Mouse (Mus musculus) adrenal gland, postnatal 14 days (tissue): ENCODE measurements at regions not wholly inside any gene's neighbourhood (a gene's known extent, or its start where the extent isn't known, plus 50 kb on each side); places are given as distances from the start of the nearest gene placed in this dataset.
A peak's percentile ranks its signal among the peaks of the same experiment; 100 is the strongest.

Source experiments
- DNase-seq: peaks from one replicate; pipeline ENCODE4 v3.0.0; 2021; ENCODE audit warnings: mixed read lengths

DNA sequence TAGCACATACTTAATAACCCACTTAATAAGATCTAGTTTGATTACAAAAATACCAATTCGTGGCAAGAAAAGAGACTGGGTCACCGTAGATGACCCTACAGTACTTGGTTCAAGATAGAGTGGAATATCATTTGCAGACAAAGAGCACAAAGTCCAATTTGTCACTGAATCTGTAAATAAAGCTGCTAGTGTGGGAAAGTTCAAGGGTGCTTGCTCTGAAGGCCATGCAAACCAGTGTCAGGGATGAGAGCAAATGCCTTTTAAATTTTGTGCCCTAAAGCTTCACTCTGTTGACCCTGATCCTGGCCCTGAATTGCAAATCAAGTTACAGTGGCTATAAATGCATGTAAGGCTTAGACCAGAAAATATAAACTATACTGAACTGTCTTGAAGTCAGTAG lies 113.1 kb downstream of the Cd55b start:
- peak; percentile 3 for DNase-seq

GRCm38 (mm10) chr1:130301828-130302386 lies 120.9 kb downstream of the Cd55b start:
- no peak for DNase-seq

- peak; percentile 7 for DNase-seq
Observed at GRCm38 (mm10) chr1:130300065-130300815, 122.6 kb downstream of the Cd55b start.

- DNase-seq: no peak
Observed at GRCm38 (mm10) chr1:130299641-130300040, 123.2 kb downstream of the Cd55b start.

GRCm38 (mm10) chr1:130299069-130299468 lies 123.7 kb downstream of the Cd55b start:
- DNase-seq: no peak

- DNase-seq: no peak
Observed at GRCm38 (mm10) chr1:130298636-130299035, 124.2 kb downstream of the Cd55b start.

- no peak for DNase-seq
Observed at GRCm38 (mm10) chr1:130297471-130297870, 125.3 kb downstream of the Cd55b start.

DNA sequence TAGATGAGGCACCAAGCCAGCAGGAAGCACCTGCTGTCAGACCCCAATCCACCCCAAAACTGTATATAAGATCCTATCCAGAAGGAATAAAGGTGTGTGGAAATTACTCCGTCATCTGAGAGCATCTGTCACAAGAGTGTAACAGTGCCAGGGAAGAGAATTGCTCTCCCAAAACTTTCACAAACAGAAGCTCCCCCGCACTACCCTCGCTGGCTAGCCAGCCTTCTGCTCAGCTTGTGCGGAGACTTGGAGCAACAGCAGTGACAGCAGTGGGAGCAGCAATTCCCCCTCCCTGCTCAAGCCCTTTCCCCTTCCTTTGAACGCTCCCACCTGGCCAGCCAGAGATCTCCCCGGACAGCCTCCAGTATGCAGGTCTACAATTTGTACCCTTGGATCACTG lies 136.9 kb downstream of the Cd55b start:
- DNase-seq: no peak

DNA sequence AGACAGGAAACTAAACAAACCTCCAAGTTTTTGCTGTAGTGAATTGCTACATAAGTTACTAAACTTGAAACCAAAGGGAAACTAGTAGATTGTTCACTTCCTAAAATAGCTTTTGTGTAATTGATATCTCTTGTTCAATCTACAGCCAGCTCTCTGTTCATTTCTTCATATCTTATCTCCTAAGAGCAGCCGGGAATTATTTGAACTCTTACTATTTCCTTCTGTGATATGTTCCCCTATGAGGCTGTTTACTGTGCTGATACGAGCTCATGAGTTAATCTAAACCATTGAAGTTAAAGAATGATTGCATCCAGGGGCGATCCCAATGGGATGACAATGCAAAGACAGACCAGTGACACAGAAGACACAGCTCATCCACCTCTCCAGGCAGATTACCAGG lies 140.7 kb downstream of the Cd55b start:
- no peak for DNase-seq

DNA sequence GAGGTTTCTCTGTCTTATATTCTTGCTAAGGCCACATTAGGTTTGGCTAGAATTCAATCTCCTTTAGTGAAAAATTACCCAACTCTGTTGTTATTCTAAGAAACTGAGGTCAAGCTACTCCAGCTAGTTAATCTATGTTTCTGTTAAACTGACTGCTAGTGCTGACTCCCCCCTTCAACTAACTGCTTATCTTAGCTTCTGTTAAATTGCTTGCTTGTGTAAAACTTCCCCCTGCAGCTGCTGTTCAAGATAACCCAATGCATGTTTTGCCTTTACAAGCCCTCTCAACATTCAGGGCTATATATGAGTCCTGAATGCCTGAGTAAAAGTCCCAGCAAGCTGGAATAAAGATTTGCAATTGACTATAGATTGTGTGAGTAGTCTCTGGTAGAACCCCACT lies 143.6 kb downstream of the Cd55b start:
- no peak for DNase-seq

DNA sequence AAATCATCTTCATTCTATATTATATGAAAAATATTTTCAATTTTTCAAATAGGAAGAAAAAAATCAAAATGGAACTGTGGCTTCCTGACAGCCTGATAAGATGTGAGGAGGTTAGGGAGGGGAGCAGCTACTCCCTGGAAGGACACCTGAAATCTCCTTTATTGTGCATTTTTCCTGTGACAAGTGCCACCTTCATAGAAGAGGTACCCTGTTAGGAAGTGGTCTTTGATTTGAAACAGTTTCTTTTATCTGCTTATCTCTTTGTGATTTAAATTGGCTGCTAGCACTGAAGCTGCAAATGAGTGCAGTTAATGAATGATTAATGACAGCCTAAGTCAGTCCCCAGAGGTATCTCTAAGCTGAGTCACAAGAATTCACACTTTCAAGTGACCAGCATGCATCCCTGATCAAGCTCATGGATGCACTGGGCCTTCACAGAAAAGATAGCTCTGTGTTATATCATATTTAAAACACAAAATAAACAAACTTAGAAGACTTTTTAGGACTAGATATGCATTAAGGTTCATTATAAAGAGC lies 144.7 kb downstream of the Cd55b start:
- no peak for DNase-seq

DNA sequence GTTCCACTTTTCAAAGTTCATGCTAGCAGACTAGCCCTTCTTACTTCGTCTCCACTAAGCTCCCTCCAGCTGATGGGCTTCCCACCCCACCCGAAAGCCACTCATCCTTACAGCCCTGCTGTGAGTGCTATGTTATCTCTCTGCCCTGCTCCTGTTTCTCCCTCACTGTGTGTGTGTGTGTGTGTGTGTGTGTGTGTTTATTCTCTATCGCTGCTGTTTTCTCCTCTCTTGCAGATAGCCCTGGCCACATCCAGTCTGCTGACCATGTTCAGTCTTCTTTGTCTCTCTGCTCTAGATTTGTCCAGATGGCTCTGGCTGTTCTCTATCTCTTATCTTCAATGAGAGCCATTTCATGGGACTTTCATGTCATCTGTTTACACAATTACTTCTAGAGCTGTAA lies 145.9 kb downstream of the Cd55b start:
- DNase-seq: no peak

GRCm38 (mm10) chr1:130276005-130276404 lies 146.8 kb downstream of the Cd55b start:
- no peak for DNase-seq

GRCm38 (mm10) chr1:130274470-130274869 lies 148.3 kb downstream of the Cd55b start:
- no peak for DNase-seq

DNA sequence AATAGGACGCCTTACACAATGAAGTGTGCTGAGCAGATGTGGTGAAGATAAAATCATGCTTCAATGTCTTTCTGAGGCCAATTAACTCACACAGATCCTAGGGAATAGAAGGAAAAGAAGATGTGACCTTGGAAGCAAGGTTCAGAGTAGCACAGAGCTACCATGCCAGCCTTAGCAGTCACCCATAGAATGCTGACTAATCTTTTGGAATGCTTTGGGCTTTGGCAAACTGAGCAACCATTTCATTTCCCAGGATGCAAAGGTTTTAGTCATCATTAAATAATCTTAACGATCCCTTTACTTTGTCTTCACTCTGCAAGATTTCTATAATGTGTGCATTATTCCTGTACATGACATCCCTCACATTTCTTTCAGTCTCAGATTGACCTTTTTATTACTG lies 152.4 kb downstream of the Cd55b start:
- DNase-seq: no peak
